Mouse (Mus musculus) bone marrow macrophage, adult 2 months (primary cell): Measurements from ENCODE around the gene 3425401B19Rik. TPM values are rescaled to one million over a fixed set of nuclear protein-coding genes. Genes with fewer than 3 reads are reported as not detected.

Experiments
- H3K27ac ChIP-seq: 2 replicates; pipeline ENCODE4 v1.5.1; 2012; ENCODE audit warnings: low read depth, low read length; ENCODE audit not compliant: insufficient read depth
- H3K4me1 ChIP-seq: 2 replicates; pipeline ENCODE4 v1.6.1; 2012; ENCODE audit warnings: low read length; ENCODE audit not compliant: control insufficient read depth, insufficient read depth
- H3K4me3 ChIP-seq: 2 replicates; pipeline ENCODE4 v1.5.1; 2012; ENCODE audit warnings: mild to moderate bottlenecking, low read length, moderate library complexity; ENCODE audit not compliant: insufficient read depth
- CTCF ChIP-seq: IDR thresholded peaks from 2 replicates; pipeline ENCODE4 v1.5.1; 2012; ENCODE audit warnings: low read depth, mild to moderate bottlenecking, low read length, moderate library complexity
- POLR2A ChIP-seq: IDR thresholded peaks from 2 replicates; pipeline ENCODE4 v1.6.1; 2012; ENCODE audit warnings: mild to moderate bottlenecking, low read depth, low read length, borderline replicate concordance
- polyA plus RNA-seq: library from polyadenylated mRNA; stranded (reverse); fragments of >200 nt; gene quantifications from 2 replicates; pipeline ENCODE4 v1.2.4, GENCODE M21; 2012; ENCODE audit not compliant: missing spikeins, insufficient read depth, insufficient read length

Gene 3425401B19Rik
- polyA plus RNA-seq, 1 experiment: not detected

DNA sequence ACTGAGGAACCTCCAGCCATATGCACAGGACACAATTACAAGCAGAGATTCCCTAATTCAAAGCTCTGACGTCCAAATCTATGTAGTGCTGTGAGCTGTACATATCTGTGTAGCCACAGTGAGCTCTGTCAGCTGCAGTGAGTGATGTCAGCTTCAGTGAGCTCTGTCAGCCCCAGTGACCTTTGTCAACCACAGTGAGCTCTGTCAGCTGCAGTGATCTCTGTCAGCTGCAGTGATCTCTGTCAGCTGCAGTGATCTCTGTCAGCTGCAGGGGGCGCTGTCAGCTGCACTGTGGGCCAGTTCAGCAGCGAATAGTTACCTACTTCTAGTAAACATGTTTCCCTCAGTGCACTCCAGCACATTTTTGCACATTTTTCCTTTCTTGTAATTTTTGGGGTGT lies 75.7 kb downstream of the 3425401B19Rik start:
- Histone ChIP-seq H3K4me3 (no peak overlapping the region), H3K4me1 (no peaks in the 10 kb centered on the region), H3K27ac (no peak overlapping the region)
- TF ChIP-seq CTCF (peak; percentile 48; the same call in 1 of the 2 replicates), POLR2A (no peak)

Other genes with a start within 250 kb of the 3425401B19Rik start
- gene Slc18a3, start 220.4 kb downstream of the 3425401B19Rik start, polyA plus RNA-seq: not detected in 2 replicates
- not detected in 2 replicates for gene Chat, start 219.3 kb downstream of the 3425401B19Rik start, polyA plus RNA-seq
- 5.9 and 6.1 TPM in 2 replicates for gene Ercc6, start 171.8 kb downstream of the 3425401B19Rik start, polyA plus RNA-seq
- gene Prrxl1, start 85.9 kb downstream of the 3425401B19Rik start, polyA plus RNA-seq: not detected in 2 replicates
- 18.1 and 27.9 TPM in 2 replicates for gene Tmem273, start 100.7 kb upstream of the 3425401B19Rik start, polyA plus RNA-seq
- gene Fam170b, start 148.7 kb upstream of the 3425401B19Rik start, polyA plus RNA-seq: not detected in 2 replicates
- not detected in 2 replicates for gene Vstm4, start 171.5 kb upstream of the 3425401B19Rik start, polyA plus RNA-seq